Mouse (Mus musculus) MEL (cell line): Measurements from ENCODE around the gene Nfe2l3. TPM values are rescaled to one million over a fixed set of nuclear protein-coding genes. Genes with fewer than 3 reads are reported as not detected.

ENCODE experiments used
- DNase-seq: peaks from one replicate; pipeline ENCODE4 v3.0.0; 2011; ENCODE audit warnings: low read depth, low spot score
- H3K27ac ChIP-seq: 2 replicates; pipeline ENCODE4 v1.5.1; 2012; ENCODE audit warnings: low read depth, mild to moderate bottlenecking, control low read depth, low read length, moderate library complexity; ENCODE audit not compliant: control insufficient read depth
- H3K27me3 ChIP-seq, 2 experiments: fragments of 150-350 bp in 1 of 2; sonication (generic) in 1 of 2; 2 replicates each; pipeline ENCODE4 v1.6.1; 2012; ENCODE audit warnings: low read length in 2 of 2, mild to moderate bottlenecking in 2 of 2, improper control_type of control experiment in 1 of 2, moderate library complexity in 1 of 2; ENCODE audit not compliant: insufficient read depth in 2 of 2, control insufficient read depth in 1 of 2
- H3K36me3 ChIP-seq, 2 experiments: 2 replicates each; pipeline ENCODE4 v1.6.1; 2012 to 2014; ENCODE audit warnings: low read length in 2 of 2, improper control_type of control experiment in 1 of 2, inconsistent platforms in 1 of 2, mild to moderate bottlenecking in 1 of 2; ENCODE audit not compliant: insufficient read depth in 2 of 2, control insufficient read depth in 1 of 2
- H3K4me1 ChIP-seq, 2 experiments: fragments of 150-350 bp in 1 of 2; sonication (generic) in 1 of 2; 2 replicates each; pipeline ENCODE4 v1.6.1; 2012; ENCODE audit warnings: low read length in 2 of 2, improper control_type of control experiment in 1 of 2, mild to moderate bottlenecking in 1 of 2; ENCODE audit not compliant: insufficient read depth in 2 of 2, control insufficient read depth in 1 of 2
- H3K4me3 ChIP-seq, 2 experiments: fragments of 150-350 bp in 1 of 2; sonication (generic) in 1 of 2; 2 replicates each; pipeline ENCODE4 v1.5.1; 2012; ENCODE audit warnings: low read depth in 2 of 2, low read length in 2 of 2, mild to moderate bottlenecking in 2 of 2, moderate library complexity in 2 of 2, control low read depth in 1 of 2, improper control_type of control experiment in 1 of 2; ENCODE audit not compliant: control insufficient read depth in 1 of 2, insufficient read depth in 1 of 2
- H3K79me2 ChIP-seq: 2 replicates; pipeline ENCODE4 v1.6.1; 2012; ENCODE audit warnings: mild to moderate bottlenecking, low read length, moderate library complexity; ENCODE audit not compliant: control insufficient read depth, poor library complexity, insufficient read depth
- H3K9ac ChIP-seq: 2 replicates; pipeline ENCODE4 v1.6.1; 2012; ENCODE audit warnings: low read depth, mild to moderate bottlenecking, control low read depth, low read length, moderate library complexity; ENCODE audit not compliant: control insufficient read depth, poor library complexity, severe bottlenecking
- H3K9me3 ChIP-seq: fragments of 150-350 bp; sonication (generic); replicated peaks from 2 replicates; pipeline ENCODE4 v1.6.1; 2012; ENCODE audit warnings: mild to moderate bottlenecking, low read length, improper control_type of control experiment, moderate library complexity; ENCODE audit not compliant: insufficient read depth
- BHLHE40 ChIP-seq: IDR thresholded peaks from 2 replicates; pipeline ENCODE4 v1.6.1; 2012; ENCODE audit warnings: low read depth, mild to moderate bottlenecking, inconsistent platforms, low read length, improper control_type of control experiment, borderline replicate concordance
- CHD2 ChIP-seq: IDR thresholded peaks from 2 replicates; pipeline ENCODE4 v1.6.1; 2011; ENCODE audit warnings: low read length, improper control_type of control experiment
- CTCF ChIP-seq, 3 experiments: IDR thresholded peaks in 2 of 3; conservative IDR thresholded peaks in 1 of 3; 2 replicates each; pipeline ENCODE4 v1.5.1; 2011 to 2012; ENCODE audit warnings: low read length in 3 of 3, low read depth in 2 of 3, mild to moderate bottlenecking in 2 of 3, improper control_type of control experiment in 1 of 3, inconsistent platforms in 1 of 3, mixed read lengths in 1 of 3, moderate library complexity in 1 of 3; ENCODE audit not compliant: control insufficient read depth in 1 of 3, insufficient read depth in 1 of 3, poor library complexity in 1 of 3, severe bottlenecking in 1 of 3
- E2F4 ChIP-seq: IDR thresholded peaks from 2 replicates; pipeline ENCODE4 v1.6.1; 2011; ENCODE audit warnings: low read depth, low read length, improper control_type of control experiment, borderline replicate concordance
- GABPA ChIP-seq: IDR thresholded peaks from 2 replicates; pipeline ENCODE4 v1.6.1; 2012; ENCODE audit warnings: low read depth, mild to moderate bottlenecking, inconsistent platforms, low read length, improper control_type of control experiment, moderate library complexity
- GATA1 ChIP-seq: IDR thresholded peaks from 2 replicates; pipeline ENCODE4 v1.6.1; 2011; ENCODE audit warnings: low read depth, low read length, improper control_type of control experiment
- HCFC1 ChIP-seq: IDR thresholded peaks from 2 replicates; pipeline ENCODE4 v1.6.1; 2012; ENCODE audit warnings: low read depth, mild to moderate bottlenecking, inconsistent platforms, low read length, improper control_type of control experiment, moderate library complexity
- JUND ChIP-seq: IDR thresholded peaks from 2 replicates; pipeline ENCODE4 v1.6.1; 2011; ENCODE audit warnings: low read depth, mild to moderate bottlenecking, improper control_type of control experiment, low read length
- MEF2A ChIP-seq: IDR thresholded peaks from 2 replicates; pipeline ENCODE4 v1.6.1; 2014; ENCODE audit warnings: low read depth, mild to moderate bottlenecking, inconsistent platforms, low read length, improper control_type of control experiment; ENCODE audit not compliant: poor library complexity, insufficient replicate concordance, severe bottlenecking; ENCODE audit errors: extremely low read depth
- POLR2A ChIP-seq, 2 experiments: IDR thresholded peaks; 2 replicates each; pipeline ENCODE4 v1.6.1; 2011 to 2012; ENCODE audit warnings: low read length in 2 of 2, mild to moderate bottlenecking in 2 of 2, control low read depth in 1 of 2, improper control_type of control experiment in 1 of 2, low read depth in 1 of 2, moderate library complexity in 1 of 2; ENCODE audit not compliant: control insufficient read depth in 1 of 2, insufficient read depth in 1 of 2, poor library complexity in 1 of 2
- POLR2AphosphoS5 ChIP-seq: IDR thresholded peaks from 2 replicates; pipeline ENCODE4 v1.6.1; 2012; ENCODE audit warnings: low read depth, borderline replicate concordance, mild to moderate bottlenecking, inconsistent platforms, low read length, moderate library complexity, mixed read lengths
- RAD21 ChIP-seq: IDR thresholded peaks from 2 replicates; pipeline ENCODE4 v1.6.1; 2011; ENCODE audit warnings: mild to moderate bottlenecking, low read depth, low read length, improper control_type of control experiment
- RCOR1 ChIP-seq: IDR thresholded peaks from 2 replicates; pipeline ENCODE4 v1.6.1; 2012; ENCODE audit warnings: low read depth, mild to moderate bottlenecking, inconsistent platforms, low read length, improper control_type of control experiment
- SMC3 ChIP-seq: IDR thresholded peaks from 2 replicates; pipeline ENCODE4 v1.6.1; 2011; ENCODE audit warnings: low read depth, low read length, improper control_type of control experiment
- TAL1 ChIP-seq: IDR thresholded peaks from 2 replicates; pipeline ENCODE4 v1.6.1; 2012; ENCODE audit warnings: mild to moderate bottlenecking, inconsistent platforms, low read length, moderate library complexity, mixed read lengths
- UBTF ChIP-seq: IDR thresholded peaks from 2 replicates; pipeline ENCODE4 v1.6.1; 2012; ENCODE audit warnings: low read depth, mild to moderate bottlenecking, inconsistent platforms, low read length, improper control_type of control experiment, moderate library complexity, borderline replicate concordance; ENCODE audit not compliant: insufficient read depth
- USF1 ChIP-seq: IDR thresholded peaks from 2 replicates; pipeline ENCODE4 v1.6.1; 2014; ENCODE audit warnings: low read depth, mild to moderate bottlenecking, inconsistent platforms, low read length, improper control_type of control experiment, moderate library complexity
- ZMIZ1 ChIP-seq: IDR thresholded peaks from 2 replicates; pipeline ENCODE4 v1.6.1; 2012; ENCODE audit warnings: low read depth, mild to moderate bottlenecking, inconsistent platforms, low read length, improper control_type of control experiment, moderate library complexity
- ZNF384 ChIP-seq: IDR thresholded peaks from 2 replicates; pipeline ENCODE4 v1.6.1; 2012; ENCODE audit warnings: low read depth, mild to moderate bottlenecking, inconsistent platforms, low read length, improper control_type of control experiment
- polyA plus RNA-seq, 2 experiments: library from polyadenylated mRNA; stranded (reverse) in 1 of 2; unstranded in 1 of 2; fragments of >175 nt in 1 of 2; fragments of >200 nt in 1 of 2; gene quantifications; 2 replicates each; pipeline versions ENCODE4 v1.2.1 to v1.2.4; 2012; ENCODE audit warnings: low replicate concordance in 2 of 2, low read depth in 1 of 2; ENCODE audit not compliant: insufficient read length in 2 of 2, insufficient read depth in 1 of 2, missing spikeins in 1 of 2
- total RNA-seq: library from RNA; depleted of rRNA; stranded (reverse); fragments of 300-350 nt; gene quantifications from 2 replicates; pipeline ENCODE4 v1.2.3, GENCODE M21; 2012

Gene Nfe2l3
- total and polyA plus RNA-seq, 3 experiments, result 0.15 to 0.21 TPM; not detected in 1

- Histone ChIP-seq H3K4me1 (0 out of 4 replicates have a peak, but pooled peaks cover 0 to 3% of the 10 kb centered on the region in 2 experiments), H3K27me3 (peaks cover 5 to 7% of the 10 kb centered on the region in 2 experiments)
Measured at GRCm38 (mm10) chr6:51438826-51439330, 6.4 kb downstream of the Nfe2l3 start.

GRCm38 (mm10) chr6:51442191-51442835 is 9.8 kb downstream of the Nfe2l3 start:
- no peaks in the 10 kb centered on the region for H3K36me3 ChIP-seq
- H3K9me3 ChIP-seq, result no peaks in the 10 kb centered on the region
- 0 out of 4 replicates have a peak, but pooled peaks cover 0 to 3% of the 10 kb centered on the region in 2 experiments for H3K4me1 ChIP-seq
- H3K9ac ChIP-seq, result no peak overlapping the region
- TF ChIP-seq CTCF (IDR thresholded peaks at IDR 0.05 in 2 of 3, conservative IDR thresholded peaks at IDR 0.05 in 1 of 3; ENCODE audit: control insufficient read depth in 1 of 3, insufficient read depth in 1 of 3, low read depth in 2 of 3, low read length in 3 of 3, poor library complexity in 1 of 3, severe bottlenecking in 1 of 3) (peak in 1 of 3 experiments; percentile 15; a peak in 1 of 6 replicates), E2F4 (no peak), POLR2AphosphoS5 (no peak), GATA1 (no peak), UBTF (no peak), ZNF384 (no peak), TAL1 (no peak), MEF2A (no peak), POLR2A (IDR thresholded peaks at IDR 0.05; ENCODE audit: control insufficient read depth in 1 of 2, insufficient read depth in 1 of 2, low read depth in 1 of 2, low read length in 2 of 2, poor library complexity in 1 of 2) (no peak), SMC3 (peak; percentile 27; the same call in 1 of the 2 replicates), GABPA (no peak), RAD21 (no peak; the same call in none of the 2 replicates), USF1 (no peak), JUND (no peak), CHD2 (no peak), ZMIZ1 (no peak), BHLHE40 (no peak)
- TF ChIP-seq, all 39 proteins: peak for 2
- Histone ChIP-seq H3K79me2 (no peaks in the 10 kb centered on the region), H3K27ac (no peak overlapping the region), H3K4me3 (no peak overlapping the region), H3K27me3 (no peaks in the 10 kb centered on the region; a peak in 1 of 4 replicates)
- DNase-seq, result no peak

More at GRCm38 (mm10) chr6:51438826-51439330, 6.4 kb downstream of the Nfe2l3 start:
- Histone ChIP-seq H3K9me3 (no peaks in the 10 kb centered on the region), H3K79me2 (no peaks in the 10 kb centered on the region), H3K27ac (no peak overlapping the region), H3K4me3 (no peak overlapping the region), H3K36me3 (no peaks in the 10 kb centered on the region), H3K9ac (no peak overlapping the region)
- TF ChIP-seq UBTF (no peak), RAD21 (no peak), TAL1 (no peak), RCOR1 (no peak), HCFC1 (no peak), GATA1 (no peak)
- DNase-seq, result no peak
